Mouse (Mus musculus) kidney, postnatal 4 days (tissue): ENCODE measurements around the gene Crhr1.

Experiments
- DNase-seq, 2 experiments: peaks; one replicate each; pipeline ENCODE4 v3.0.0; 2021; ENCODE audit warnings: mixed read lengths in 2 of 2

Gene Crhr1

DNA sequence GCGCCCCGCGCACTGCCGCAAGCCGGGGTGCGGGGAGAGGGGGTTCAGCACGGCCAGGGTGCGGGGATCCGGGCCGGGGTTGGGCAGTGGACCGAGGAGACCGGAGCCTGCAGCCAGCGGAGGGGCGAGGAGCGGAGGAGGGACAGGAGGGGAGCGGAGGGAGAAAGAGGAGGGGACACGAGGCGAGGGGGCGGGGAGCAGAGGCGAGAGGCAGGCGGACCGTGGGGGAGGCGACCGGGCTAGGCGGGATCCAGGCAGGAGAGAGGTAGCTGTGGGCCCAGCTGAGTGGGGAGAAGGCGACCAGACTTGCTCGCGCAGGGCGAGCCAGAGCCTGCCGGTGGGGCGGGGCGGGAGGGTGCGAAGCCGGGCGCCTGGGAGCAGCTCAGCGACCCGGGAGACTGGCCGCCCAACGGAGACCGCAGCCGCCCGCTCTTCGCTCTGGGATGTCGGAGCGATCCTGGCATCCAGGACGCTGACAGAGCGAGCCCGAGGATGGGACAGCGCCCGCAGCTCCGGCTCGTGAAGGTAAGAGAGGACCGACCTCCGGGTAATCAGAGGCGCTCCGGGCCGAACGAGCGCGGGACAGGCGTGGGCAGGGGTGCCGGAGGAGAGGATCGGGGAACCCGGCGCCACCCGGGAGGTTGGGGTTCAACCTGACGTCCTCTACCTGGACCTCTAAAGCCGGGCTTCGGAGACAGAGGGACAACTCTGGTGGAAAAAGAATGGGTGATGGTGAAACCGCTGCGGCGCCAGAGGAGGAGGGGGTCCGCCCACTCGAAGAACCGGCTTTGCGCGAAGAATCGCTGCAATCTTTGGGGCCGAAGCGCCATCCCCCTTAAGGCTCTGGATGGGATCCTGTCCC lies at the start of gene Crhr1:
Gene Crhr1 (plus strand): TSS at position 276 of the 862 bp plus-strand sequence.
- DNase-seq, result peak; percentile 55 to 59

DNA sequence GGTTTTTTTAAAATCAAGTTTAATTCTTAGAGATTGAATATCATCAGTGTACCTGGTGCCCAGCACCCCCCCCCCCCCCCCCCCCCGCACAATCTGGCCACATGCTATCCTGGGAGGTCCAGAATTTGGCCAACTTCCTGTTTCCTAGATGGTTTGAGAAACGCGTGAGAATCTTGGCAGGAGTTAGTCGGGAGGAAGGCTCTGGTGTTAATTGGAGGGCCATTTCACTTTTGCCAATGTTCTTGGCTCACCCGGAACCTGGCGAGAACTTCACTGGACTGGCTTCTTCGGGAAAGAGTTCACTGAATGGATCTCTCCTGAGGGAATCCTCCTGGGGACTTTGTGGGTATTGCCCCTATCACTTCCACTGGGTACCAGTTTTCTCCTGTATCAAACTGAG lies 49.4 kb upstream of the Crhr1 start:
- DNase-seq, result no peak

DNA sequence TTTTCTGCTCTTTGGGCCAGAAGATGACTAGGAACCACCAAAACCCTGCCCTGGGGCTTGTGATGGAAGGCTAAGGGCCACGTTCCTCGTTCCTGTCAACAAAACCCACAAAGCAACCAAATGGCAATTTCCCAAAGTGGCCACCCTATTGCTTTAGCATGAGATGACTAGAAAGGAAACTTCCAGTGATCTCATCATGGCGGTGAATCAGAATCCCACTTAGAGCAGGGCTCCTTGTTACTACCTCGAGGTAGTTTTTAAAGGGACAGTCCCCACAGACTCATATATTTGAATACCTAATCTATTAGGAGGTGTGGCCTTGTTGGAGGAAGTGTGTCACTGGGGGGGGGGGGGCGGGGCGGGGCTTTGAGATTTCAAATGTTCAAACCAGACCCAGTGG lies 48.9 kb upstream of the Crhr1 start:
- no peak for DNase-seq

DNA sequence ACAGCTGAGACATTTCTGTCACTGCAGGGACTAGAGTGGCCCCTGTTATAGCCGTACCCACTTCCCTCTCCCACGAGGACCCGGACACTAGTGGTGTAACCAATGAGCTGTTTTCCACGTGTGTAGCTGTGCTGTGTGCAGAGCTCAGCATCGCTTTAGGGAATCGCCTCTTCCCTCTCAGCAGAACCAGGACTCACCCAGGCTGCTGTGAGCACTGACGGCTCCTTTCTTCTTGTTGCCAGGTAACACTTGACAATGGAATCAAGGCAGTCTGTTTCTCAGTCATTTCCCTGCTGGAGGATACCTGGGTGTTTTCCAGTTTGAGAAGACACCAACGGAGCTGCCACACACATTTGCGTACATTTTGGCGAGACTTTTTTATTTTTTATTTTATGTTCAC lies 44.1 kb upstream of the Crhr1 start:
- DNase-seq, result no peak

DNA sequence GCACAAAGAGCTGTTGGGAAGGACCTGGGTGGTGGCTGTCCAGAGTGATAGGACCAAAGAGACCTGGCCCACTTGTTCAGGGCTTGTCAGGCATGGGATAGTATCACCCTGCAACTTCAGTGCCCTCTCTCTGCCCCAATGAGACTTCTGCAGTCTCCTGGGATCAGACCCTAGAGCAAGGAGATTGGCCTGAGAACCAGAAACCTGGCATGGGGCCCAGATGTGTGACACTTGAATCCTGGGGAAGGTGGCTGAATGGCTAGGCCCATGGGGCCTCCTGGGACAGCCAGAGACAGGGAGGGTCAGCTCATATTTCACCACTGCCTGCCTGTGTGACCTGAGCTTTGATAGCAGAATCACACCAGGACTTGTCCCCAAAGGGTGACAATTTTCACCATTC lies 41.9 kb upstream of the Crhr1 start:
- DNase-seq, result no peak

DNA sequence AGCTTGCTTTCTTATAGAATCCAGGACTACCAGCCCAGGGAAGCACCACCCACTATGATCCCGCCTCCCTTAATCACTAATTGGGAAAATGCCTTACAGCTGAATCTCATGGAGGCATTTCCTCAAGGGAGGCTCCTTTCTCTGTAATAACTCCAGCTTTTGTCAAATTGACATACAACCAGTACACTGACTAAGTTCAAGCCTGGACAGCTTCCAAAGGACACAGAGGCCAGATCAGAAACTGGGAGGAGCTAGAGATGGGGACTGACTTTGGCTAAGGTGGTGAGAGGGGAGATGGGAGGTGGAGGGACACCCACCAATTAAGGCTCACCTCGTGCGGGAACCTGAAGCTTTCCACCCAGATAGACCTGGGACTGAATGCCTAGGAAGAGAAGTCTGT lies 37.5 kb upstream of the Crhr1 start:
- no peak for DNase-seq

DNA sequence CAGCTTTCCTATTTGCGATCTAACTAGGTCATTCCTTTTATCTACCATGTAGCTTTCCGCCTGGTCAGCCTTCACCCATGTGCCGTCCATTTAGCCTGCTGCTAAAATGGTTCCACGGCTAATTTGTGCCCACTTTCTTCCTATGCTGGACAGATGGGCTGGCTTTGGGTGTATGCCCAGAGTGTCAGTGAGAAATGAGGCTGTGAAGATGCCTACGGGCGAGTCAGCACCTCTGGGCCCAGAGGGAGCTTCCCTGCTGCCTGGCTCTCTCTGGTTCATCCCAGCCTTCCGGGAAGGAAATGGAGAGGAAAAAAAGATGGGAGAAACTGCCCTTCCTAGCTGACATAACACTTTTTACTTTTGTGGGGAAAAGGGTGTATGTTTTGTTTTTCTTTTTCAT lies 36.1 kb upstream of the Crhr1 start:
- no peak for DNase-seq

DNA sequence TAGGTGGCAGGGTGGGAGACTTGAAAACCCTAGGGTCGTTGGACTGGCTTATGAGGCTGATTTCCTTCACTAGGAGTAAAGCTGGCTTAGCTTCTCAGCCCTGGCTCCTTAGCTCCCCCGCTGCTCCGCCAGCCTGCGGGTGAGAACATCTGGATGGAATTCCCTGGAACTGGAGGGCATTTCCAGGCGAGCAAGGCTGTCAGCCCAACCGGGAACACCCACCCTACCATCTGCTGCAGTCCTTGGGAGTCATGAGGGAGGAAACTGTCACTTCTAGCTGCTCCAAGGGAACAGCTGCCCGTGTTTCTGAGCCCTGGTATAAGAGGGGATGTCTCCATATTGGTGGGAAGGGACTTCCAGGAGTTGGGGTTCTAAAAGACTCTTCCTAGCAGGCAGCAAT lies 33.1 kb upstream of the Crhr1 start:
- DNase-seq, result no peak

DNA sequence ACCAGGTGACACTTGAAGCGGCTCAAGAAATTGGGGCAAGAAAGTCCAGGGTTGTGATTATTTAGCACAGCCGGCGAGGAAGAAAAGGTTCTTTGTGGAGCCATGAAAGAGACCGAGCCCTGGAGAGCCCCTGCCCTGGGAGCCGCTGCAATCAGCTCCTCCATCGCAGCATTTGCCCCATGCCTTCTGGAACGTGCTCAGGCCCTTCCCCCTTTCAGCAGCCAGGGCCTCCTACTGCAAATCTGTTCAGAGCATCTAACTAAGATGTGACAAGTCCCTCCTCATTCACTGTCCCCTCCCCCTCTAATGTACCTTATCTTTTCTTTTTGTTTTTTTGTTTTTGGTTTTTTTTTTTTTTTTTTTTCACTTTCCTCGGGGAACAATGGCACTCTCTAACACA lies 30.0 kb upstream of the Crhr1 start:
- no peak for DNase-seq

DNA sequence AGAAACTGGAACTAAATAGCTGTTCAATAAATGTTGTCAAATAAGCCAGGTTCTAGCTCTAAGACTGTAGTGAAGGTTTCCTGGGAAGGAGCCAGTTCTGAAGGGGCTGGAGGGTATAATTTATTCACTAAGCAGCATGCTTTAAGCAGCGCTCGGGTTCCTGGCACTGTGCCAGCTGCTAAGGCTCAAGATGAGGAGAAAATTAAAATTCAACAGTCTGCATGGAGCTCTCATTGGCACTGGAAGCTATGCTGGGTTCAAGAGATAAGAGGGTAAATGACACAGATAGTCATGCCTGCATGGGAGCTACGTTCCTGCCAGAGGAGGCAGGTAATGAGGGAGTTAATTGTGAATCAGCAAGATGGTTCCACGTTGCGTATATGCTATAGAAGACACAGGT lies 26.3 kb upstream of the Crhr1 start:
- peak; percentile 62 to 69 for DNase-seq

DNA sequence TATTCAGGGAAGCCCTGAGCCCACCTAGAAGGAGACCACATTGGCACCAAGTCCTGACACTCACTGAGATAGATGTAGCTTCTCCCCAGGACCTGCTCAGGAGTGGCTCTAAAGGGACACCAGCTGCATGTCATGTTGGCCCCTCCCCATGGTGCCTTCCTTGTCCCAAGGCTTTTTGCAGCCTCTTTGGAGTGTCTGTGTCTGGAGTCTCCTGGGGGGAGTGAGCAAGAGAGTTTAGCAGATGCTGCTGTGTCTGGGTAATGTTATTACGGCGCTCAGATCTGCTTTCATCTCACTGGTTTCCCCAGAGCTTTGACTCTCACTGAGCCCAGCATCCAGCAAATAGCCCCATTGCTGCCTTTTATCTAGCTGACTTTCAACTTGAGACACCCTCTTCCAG lies 25.7 kb upstream of the Crhr1 start:
- no peak for DNase-seq

DNA sequence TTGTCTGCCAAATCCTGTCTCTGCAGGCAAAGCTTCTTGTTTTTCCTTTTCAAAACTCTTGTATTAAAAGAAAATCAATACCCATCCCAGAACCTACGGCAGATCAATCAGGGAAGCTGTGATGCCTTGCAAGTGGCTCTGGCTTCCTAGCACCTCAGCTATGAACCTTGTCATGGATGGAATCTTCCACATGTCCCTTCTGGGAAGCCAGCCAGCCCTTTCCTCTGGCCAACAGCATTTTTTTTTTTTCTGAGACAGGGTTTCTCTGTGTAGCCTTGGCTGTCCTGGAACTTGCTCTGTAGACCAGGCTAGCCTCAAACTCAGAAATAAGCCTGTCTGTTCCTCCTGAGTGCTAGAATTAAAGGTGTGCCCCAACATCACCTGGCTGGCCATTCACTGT lies 22.3 kb upstream of the Crhr1 start:
- peak; percentile 14 to 39 for DNase-seq

DNA sequence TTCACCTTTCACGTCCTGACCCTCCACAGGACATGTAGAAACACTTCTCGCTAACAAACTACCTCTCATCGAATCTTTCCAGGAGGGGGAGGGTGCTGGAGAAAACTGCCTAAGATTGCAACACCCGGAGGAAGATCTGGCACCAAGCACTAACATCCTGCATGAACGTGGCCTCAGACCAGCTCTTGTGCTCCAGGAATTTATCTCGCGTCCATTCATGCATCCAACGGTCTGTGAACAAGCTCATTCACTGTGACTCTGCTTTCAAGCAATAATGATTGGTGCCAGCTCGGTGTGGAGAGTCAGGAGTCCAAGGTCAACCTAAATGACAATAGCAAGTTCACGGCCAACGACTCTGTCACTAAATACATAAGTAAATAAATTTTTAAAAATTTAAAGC lies 20.8 kb upstream of the Crhr1 start:
- no peak for DNase-seq

DNA sequence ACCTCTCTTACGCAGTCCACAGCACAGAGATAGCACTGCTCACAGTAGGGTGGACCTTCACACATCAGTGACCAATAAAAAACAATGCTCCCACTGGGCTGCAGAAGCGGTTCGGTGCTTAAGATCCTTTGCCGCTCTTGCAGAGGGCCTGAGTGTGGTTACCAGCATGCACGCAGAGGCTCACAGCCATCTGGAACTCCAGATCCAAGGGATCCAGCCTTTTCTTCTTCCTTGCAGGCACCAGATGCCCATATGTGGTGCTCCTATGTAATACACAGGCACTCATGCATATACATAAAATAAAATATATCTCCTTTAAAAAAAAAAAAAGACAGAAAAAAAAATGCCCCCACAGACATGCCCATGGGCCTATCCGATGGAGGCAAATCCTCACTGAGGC lies 19.0 kb upstream of the Crhr1 start:
- DNase-seq, result no peak

DNA sequence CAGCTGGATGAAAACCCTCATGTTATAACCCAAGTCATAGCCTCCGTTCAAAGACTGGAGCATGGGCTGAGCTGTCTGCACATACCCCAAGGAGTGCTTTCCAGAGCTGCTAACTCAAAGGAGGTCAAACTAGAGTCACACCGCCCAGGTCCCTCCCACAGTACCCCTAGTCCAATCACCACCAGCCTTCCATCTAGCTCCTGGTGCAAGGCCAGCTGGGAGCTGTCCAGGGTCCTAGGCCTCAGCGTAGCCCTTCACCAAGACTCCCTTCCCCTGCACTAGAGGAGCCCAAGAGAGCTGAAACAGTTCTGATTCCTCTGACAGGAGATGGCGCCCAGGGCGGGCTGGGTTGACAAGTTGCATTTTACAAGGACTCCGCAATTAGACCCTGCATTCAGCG lies 18.0 kb upstream of the Crhr1 start:
- DNase-seq, result peak; percentile 96 to 97

DNA sequence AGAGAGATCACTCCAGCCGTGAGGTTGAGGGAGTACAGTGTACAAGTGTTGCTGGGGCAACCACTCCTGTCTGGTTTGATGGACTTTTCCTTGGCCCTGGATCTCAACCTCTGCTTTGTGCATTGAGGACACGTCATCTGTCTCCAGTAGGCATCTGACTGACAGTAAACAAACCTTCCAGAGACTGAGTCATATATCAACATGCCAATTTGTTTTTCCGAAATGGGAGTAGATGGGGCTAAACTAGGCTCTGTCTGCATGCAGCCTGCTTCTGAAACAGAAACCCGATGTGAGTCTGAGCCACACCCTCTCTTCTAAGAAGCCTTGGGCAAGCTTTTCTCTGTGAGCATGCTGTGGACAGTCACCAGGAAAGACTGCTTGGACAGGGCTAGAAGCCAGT lies 14.3 kb upstream of the Crhr1 start:
- no peak for DNase-seq

DNA sequence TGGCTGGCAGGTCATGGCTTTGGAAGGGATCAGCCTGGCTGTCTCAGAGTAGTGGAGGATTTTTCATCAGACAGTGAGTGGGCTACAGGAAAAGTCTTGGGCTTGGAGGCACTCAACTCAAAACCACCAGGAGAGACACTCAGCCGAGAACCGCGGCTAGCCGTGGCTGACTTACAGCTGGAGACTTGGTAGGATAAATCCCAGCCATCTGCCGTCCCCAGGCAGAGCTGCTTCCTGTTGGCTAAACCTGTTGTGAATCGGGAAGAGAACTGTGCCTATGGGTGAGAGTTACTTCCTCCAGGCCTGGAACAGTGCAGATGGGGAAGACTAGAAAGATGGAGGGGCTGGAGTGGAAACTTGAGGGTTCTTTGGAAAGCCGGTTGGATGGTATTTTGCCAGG lies 9.7 kb upstream of the Crhr1 start:
- no peak for DNase-seq

DNA sequence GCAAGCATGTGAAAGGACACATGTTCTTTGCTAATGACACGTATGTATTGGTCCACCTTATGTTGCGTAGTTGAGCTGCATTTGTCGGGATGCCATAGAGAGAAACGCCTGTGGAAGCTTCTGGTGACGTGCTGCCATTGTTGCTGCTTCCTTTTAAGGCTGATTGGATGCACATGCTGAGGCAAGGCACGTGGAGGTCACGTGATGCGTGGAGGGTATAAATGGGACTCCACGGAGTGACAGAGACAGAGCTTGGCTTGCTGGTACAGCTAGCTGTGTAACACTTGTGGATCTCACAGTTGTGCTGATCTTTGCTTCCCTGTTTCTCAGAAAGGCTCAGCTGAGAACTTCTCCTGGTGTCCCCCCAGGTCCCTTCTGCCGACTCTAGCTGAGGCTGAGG lies 9.2 kb upstream of the Crhr1 start:
- no peak for DNase-seq

DNA sequence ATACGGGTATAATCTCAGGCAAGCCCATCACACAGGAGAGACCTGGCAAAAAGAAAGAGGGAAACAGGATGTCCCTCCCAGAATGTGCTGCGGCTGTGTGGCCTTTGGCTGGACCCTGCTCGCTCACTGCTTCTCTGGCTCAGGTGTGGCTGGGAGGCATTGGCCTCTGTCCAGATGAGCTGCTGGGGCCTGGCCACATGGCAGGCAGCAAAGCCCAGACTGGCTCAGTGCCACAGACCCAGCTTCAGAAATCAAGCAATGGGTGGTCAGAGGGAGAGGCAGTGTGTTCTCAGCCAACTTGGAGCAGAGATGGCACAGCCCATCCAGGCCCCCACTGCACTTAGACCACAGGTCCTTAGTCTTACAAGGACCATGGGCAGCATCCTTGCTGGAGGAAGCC lies 8.1 kb upstream of the Crhr1 start:
- peak; percentile 18 to 33 for DNase-seq

DNA sequence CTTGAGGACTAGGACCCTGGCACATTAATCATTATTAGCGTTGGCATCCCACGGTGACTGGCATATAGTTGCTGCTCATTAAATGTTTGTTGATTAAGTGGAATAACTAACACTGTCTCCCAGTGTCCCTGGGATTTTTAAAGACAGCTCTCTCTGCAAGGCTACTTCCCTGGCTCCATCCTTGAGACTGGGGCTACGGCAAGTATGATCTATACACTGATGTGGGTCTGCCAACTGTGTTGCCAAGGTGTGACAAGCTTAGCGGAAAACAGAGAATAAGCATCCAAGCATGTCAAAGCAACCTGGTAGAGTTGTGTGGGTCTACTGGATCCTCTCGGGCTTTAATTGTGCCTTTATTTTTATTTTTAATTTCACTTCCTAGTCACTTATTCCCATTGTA lies 3.2 kb upstream of the Crhr1 start:
- no peak for DNase-seq

DNA sequence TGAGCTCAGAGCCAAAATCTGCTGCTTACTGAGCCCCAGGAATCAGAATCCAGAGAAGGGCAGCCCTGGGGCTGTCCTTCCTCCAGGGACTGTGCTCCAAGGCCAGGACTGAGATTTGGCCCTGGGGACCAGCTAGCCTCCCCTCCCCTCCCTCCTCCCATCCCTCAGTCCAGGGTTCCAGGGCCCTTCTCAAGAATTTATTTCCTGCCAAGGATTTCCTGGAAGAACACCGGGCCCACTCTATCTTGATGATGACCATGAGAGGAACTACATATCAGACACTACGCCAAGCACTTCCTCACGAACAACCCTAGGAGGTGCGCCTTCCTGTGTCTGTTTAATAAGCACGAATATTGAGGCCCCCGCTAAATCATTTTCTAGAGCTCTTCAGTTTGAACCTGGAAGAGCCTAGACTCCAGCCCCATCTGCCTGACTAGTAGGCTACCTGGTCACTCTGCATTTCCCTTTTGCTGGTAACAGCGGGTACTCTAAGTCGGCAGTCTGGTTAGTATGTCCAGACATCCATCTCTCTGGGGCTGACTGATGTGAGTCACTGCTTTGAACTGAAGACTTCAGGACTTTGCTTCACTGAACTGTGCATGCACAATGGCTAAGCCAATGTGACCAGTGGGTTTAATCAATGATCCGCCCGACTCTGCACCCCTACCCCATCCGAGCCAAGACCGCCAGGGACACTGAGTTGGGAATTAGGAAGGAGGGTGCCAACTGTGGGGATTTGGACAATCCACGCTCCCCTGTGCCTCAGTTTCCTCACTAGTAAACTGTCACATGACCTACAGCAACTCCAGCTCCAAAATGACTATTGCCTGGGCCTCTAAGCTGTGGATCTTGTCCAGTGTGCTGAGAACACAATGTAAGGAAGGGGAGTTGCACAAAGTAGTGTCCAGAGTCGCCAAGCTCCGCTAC lies 1.7 kb upstream of the Crhr1 start:
- no peak for DNase-seq

DNA sequence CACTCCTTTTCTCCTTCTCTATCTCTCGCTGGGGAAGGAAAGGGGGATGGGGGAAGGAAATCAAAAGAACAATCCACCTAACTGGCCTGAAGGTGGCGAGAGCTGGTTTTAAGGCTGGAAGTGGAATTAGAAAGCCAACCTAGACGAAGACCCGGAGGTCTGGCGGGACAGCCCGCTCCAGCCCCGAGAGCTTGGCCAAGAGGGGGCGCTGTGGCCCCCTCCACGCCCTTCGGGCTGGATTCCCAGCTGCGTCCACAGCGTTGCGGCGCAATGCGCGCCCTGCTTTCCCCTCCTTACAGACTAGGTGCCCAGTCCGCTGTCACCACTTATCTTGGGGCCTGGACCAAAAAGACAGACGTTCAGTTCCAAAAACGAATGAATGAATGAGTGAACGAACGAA lies 899 bp upstream of the Crhr1 start:
- peak; percentile 59 to 70 for DNase-seq

DNA sequence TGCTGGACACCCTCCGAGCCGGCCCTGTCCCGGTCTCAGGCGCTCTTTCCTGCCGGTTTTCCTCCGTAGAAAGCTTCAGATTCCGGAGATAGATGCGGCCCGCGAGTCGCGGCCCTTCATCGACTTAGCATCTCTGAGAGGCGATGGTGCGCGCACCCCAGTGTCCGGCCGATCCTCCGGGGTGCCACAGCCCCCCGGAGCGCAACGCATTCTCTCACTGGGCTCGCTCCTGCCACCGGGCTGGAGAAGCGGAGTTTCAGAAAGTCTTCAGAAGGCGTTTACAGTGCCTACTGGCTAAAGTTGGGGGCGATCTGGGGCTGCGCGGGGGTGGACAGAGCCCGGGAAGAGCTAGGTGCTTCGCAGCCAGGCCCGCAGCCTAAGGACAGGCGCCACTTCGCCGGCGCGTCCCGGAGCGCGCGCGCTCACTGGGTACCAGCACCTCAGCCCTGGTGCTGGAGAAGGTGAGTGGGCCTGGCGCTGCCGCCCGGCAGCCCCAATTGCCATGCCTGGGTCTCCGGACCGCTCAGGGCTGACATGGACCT lies 858 bp downstream of the Crhr1 start:
- DNase-seq, result peak; percentile 5 to 12

DNA sequence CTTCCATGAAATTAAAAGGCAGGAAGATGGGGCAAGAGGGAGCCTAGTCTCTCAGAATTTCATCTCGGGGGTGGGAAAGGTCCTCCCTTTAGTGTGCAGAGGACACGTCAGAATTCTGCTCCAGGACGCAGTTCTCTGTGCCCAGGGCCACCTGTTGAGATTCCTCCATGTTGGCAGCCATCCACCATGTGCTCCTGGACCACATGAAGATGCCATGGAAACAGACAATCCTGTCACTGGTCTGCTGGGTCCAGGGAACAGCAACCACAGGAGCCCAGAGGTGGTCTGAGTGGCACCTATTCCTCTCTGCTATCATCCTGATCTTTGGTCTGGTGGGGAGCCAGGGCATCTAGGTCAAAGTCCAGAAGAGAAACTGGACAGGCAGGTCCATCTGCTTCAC lies 6.3 kb downstream of the Crhr1 start:
- DNase-seq, result no peak
